Mouse (Mus musculus) embryo, embryonic 11.5 days (tissue): ENCODE data around the gene Stk11.
A peak's percentile ranks its signal among the peaks of the same experiment; 100 is the strongest.

Experiments used
- DNase-seq: peaks from one replicate; pipeline ENCODE4 v3.0.0-alpha.2; 2012; ENCODE audit warnings: low read depth, low spot score

Gene Stk11

GRCm38 (mm10) chr10:80144159-80144558 lies 28.6 kb downstream of the Stk11 start:
- DNase-seq, result no peak

GRCm38 (mm10) chr10:80144864-80145838 lies 29.5 kb downstream of the Stk11 start:
- no peak for DNase-seq

GRCm38 (mm10) chr10:80145896-80146295 lies 30.3 kb downstream of the Stk11 start:
- no peak for DNase-seq

- no peak for DNase-seq
Measured at GRCm38 (mm10) chr10:80146568-80147011, 31.0 kb downstream of the Stk11 start.

- DNase-seq, result no peak
Measured at GRCm38 (mm10) chr10:80147146-80147718, 31.6 kb downstream of the Stk11 start.

- DNase-seq, result no peak
Measured at GRCm38 (mm10) chr10:80147719-80148601, 32.4 kb downstream of the Stk11 start, which contains the start of gene Midn. TSS of gene Midn (plus strand) at chr10:80148272.

GRCm38 (mm10) chr10:80148610-80149290 lies 33.1 kb downstream of the Stk11 start:
- peak; percentile 87 for DNase-seq

GRCm38 (mm10) chr10:80149291-80150225 lies 34.0 kb downstream of the Stk11 start:
- DNase-seq, result peak; percentile 96

GRCm38 (mm10) chr10:80150226-80151210 lies 34.9 kb downstream of the Stk11 start:
- peak; percentile 77 for DNase-seq

- no peak for DNase-seq
Measured at GRCm38 (mm10) chr10:80151211-80152034, 35.8 kb downstream of the Stk11 start.

GRCm38 (mm10) chr10:80152071-80152872 lies 36.7 kb downstream of the Stk11 start:
- DNase-seq, result no peak

GRCm38 (mm10) chr10:80152873-80153260 lies 37.3 kb downstream of the Stk11 start:
- DNase-seq, result no peak

- DNase-seq, result no peak
Measured at GRCm38 (mm10) chr10:80153713-80154112, 38.1 kb downstream of the Stk11 start.

GRCm38 (mm10) chr10:80154384-80154783 lies 38.8 kb downstream of the Stk11 start:
- no peak for DNase-seq

- no peak for DNase-seq
Measured at GRCm38 (mm10) chr10:80155277-80155676, 39.7 kb downstream of the Stk11 start.

GRCm38 (mm10) chr10:80156002-80156751 lies 40.6 kb downstream of the Stk11 start:
- DNase-seq, result no peak

GRCm38 (mm10) chr10:80156752-80157053 lies 41.1 kb downstream of the Stk11 start:
- DNase-seq, result no peak
